Mouse (Mus musculus): Measurements from ENCODE around the gene Anapc4. TPM values are rescaled to one million over a fixed set of nuclear protein-coding genes. Genes with fewer than 3 reads are reported as not detected.

Anapc4 gene
- total RNA-seq (2021) = 57.5 and 66.8 TPM in 2 replicates
- long read RNA-seq, experiment 1, transcript Anapc4-201 (28 exons, 3,854 nt) = major isoform, 66 of 77 reads
- long read RNA-seq, experiment 1, partial matches to known transcripts = 4 of 77 reads
- long read RNA-seq, experiment 1, other reads (novel, unspliced or antisense) = 7 of 77 reads
- long read RNA-seq, experiment 2, transcript Anapc4-201 (28 exons, 3,854 nt) = major isoform, 35 of 42 reads
- long read RNA-seq, experiment 2, partial matches to known transcripts = 4 of 42 reads
- long read RNA-seq, experiment 2, other reads (novel, unspliced or antisense) = 3 of 42 reads

DNA sequence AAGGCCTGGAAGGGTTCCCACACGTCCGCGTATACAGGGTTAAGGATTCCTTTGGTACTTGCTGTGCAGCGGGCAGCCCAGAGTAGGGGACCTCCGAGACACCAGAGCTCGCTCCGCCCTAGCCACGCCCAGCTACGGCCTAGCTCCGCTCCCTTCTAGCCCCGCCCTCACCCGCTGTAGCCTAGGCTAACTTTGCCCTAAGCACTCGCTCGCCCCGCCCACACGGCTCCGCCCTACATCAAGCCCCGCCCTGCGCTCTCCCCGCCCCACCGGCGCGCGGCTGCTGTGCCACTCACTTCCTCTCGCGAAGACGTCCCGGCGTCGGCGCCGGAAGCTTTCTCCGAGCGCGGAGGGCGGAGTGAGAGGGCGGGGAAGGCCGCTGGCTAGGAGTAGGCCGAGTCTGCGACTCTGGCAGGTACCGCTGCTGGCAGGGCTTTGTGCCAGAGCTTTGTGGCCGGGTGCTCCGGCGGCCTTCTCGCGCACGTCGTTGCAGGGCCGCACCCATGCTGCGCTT lies at the start of gene Anapc4:
Gene Anapc4 (plus strand): TSS at position 252 of the 514 bp plus-strand sequence.
- DNase-seq = peak; percentile 100

DNA sequence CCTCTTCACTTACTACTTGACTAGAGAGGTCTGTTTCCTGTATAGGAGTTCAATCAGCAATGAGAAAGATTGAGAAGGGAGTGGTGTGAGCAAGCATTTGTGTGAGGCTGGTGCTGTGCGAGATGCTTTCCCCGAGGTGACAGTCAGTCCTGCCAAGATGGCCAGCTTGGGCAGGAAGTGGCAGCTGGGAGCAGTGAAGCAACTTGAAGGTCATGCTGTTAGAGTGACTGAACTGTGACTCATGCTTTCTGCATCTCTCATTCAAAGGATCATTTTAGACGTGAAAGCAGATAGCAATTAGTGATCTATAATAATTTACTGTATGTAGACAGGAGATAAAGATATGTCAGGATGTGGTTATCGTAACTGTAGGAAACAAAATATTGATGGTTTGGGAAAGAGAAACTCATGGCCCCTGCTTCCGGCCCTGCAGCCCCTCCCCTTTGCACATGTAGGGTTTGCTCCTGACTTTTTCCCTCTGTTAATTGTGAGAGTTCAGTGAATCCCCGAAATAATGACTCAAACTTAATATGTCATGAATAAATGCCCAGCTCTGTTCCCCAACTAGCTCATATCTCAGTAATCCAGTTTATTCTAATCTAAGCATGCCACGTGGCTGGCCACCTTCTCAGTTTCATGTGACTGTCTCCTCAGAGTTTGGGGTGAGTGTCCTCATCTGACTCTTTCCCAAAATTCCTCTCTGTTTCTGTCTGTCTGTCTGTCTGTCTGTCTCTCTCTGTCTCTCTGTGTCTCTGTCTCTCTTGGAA lies 47.1 kb upstream of the Anapc4 start:
- DNase-seq = peak; percentile 49

DNA sequence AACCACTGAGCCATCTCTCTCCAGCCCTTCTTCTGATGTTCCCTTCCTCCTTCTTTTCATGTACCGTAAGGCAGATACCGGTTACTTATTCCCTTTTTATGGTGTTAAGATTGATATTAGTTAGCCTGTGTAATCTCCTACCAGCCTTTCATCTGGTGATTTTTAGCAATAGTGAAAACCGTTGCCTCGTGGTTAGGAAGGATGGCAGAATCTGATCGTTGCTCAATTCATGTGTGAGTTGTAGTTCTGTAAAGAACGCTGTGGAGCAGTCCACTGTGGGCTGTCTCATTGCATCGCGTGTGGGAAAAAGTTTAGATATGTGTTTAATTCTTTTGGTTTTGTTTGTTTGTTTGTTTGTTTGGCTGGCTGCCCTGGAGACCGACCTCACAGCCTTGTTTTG lies 40.6 kb upstream of the Anapc4 start:
- DNase-seq = no peak

DNA sequence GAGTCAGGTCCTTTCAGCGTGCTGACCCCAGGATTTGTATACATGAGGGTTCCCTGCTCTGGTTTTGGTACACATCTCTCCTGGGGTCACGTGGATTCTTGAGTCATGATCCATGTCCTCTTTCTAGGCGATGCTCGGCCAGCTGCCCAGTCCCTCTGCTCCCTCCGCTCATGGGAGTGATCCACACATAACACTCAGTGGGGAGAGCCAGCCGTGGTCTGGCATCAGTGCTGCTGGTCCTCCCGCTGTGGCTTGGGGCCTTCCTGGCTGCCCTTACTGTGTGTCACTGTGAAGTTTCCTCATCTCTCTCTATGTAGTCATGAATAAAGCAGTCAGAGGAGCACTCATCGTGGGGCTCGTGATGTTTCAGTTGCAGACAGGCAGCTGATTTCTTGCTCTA lies 39.7 kb upstream of the Anapc4 start:
- peak; percentile 6 for DNase-seq

DNA sequence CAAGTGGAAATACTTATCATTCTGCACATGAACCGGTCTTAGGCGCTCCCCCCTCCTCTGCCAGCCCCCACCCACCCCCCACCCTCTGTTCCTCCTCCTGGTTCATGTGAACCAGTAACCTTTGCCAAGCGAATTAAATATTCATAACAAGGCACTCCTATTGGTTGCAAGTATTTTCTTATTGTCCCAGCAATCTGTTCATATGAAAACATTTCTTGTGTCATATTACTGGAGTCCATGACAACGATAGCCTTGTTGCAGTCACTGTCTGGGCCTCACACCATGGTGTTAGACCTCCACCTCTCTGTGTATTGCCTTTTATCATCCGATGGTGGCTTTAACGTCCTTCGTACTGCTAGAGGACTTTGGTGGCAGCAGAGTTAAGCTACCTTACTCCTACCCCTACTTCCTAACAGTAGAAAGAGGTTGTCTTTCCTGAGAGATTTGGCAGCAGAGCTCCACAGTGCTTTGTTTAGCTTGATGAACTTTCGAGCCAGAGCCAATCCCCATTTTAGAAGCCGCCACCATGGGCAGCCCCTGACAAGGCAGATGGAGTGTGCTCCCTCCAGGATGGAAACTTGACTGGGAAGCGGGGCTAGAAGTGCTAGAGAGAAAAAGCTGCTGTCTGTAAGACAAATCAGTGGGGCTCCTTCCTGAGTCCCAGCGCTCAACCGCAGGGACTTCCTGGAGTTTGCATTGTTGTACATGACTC lies 34.4 kb upstream of the Anapc4 start:
- no peak for DNase-seq

DNA sequence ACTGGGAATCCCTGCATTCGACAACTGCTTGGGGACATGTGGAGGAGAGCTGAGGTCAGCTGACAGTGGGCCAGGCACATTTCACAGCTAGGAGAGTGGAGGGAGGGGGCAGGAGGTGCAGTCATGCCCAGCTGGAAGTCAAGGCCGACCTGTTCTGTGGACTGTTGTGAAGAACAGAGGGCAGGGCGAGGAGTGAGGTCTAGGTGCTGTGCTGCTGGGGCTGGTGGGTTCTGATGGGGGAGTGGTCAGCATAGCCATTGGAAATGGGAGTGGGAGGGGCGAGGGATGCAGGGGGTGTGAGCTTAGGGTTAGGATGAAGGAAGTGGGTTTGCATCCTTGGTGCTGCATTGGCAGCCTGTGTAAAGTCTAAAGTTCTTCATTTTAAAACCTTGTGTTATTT lies 28.0 kb upstream of the Anapc4 start:
- DNase-seq = no peak

DNA sequence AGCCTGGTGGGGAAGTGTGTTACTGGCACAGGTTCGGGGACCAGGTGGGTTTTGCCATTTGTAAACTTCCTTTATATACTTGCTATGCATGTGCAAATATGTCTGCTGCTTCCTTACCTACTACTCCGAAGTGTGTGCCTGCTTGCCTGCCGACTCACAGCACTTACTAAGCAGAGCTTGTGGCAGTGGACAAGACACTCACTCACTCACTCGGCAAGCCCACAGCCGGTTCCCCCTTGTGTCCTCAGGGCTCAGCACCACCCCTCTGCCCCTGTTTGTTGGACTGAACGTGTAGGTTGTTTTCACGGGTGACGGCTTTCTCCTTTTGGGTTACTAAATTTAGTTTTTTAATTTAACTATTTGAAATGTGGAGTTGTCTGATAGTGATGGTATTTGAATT lies 27.5 kb upstream of the Anapc4 start:
- no peak for DNase-seq

DNA sequence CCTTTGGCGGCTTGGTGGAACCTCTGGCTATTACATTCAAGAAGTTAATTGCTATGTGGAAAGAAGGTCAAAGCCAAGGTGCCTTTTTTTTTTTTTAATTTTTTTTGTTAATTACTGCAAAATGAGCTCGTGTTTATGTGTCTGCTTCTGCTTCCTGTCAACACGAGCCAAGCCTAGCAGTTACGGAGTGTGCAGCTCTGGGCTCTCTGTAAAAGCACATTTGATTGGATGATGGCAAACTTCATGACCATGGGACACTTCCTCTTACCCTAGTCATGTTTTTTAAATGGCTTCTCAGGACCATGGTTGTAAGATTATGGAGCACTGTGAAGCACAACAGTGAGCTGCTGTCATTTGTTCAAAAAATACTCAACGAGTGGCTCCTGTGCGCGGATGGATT lies 26.8 kb upstream of the Anapc4 start:
- DNase-seq = no peak

DNA sequence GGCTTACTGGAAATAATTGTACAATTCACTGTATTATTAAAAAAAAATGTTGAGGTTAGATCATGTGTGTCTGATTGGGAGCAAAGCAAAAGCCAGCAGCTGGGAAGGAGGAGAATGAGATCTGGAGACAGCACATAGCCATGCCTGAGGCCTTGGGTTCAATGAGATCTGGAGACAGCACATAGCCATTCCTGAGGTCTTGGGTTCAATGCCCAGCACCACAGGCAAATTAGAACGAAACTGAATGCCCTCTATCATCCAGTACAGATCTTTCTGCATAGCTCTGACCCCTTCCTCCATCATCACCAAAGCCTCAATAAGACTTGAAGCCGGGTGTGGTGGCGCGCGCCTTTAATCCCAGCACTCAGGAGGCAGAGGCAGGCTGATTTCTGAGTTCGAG lies 23.4 kb upstream of the Anapc4 start:
- no peak for DNase-seq

DNA sequence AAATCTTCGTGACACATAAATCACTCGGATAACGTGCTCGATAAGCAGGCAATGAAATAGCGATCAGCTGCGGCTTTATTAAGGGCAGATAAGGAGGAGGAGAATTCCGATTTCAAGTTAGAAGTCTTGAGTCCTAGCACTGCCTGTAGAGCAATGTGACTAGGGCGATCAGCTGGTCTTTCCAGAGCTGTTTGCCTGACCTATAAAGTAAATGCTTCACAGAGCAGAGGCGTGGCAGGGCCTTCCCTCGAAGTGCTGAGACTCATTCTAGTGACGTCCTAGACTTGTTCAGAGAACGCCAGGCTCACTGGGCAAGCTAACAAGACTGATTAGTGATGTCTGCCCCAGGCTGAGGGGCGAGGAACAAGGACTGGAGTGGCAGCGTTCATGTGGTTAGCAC lies 22.8 kb upstream of the Anapc4 start:
- DNase-seq = no peak

DNA sequence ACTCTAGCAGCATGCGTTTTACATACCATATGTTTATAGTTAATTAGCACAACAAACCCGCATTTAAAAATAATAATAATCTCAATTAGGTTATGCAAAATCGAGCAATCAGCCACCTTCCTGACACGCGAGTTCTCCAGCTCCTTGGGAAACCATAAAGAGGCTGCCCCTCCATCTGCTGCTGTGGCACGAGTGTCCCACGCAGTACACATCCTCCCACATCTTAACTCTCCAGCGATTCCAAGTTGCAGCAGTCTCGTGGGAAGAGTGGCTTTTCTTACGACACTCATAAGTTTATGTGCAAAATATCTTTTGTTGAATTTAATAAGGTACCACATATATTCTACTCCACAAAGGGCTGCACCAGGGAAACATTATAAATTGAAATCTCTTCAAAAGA lies 21.4 kb upstream of the Anapc4 start:
- no peak for DNase-seq

DNA sequence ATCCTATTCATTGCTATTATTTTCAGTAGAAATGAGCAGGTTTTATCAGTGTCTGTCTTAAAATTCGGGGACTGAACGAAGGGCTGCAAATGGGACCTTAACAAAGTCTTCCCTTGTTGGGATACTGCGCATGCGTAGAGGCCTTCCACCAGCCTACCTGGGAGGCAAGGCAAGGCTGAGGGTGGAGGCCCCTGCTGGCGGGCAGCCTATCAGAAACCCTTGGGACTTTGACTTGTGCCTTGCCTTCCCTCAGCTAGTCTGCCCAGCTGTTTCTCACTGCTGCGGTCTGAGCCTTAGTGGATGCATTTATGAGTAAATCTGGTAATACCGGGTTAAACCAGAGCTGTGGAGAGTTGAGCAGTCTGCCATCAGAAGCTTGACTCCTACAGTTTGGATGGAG lies 20.5 kb upstream of the Anapc4 start:
- no peak for DNase-seq

DNA sequence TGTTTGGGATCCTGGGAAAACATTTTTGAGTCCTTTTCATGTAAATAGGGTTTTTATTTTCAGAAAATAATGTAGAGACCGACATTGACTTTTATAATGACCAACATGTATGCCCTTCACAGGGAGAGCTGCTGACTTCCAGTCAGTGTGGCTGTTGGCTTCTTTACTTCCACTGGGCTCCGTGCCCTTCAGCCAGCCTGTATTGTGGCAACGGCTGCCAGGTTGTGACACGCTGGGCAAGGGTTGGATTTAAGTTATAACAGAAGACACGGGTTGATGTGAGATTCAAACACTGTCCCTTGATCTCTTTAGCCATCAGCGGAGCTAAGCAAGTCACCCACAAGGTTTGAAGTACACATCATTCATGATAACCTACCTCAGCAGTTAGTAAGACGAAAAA lies 15.1 kb upstream of the Anapc4 start:
- DNase-seq = peak; percentile 34

DNA sequence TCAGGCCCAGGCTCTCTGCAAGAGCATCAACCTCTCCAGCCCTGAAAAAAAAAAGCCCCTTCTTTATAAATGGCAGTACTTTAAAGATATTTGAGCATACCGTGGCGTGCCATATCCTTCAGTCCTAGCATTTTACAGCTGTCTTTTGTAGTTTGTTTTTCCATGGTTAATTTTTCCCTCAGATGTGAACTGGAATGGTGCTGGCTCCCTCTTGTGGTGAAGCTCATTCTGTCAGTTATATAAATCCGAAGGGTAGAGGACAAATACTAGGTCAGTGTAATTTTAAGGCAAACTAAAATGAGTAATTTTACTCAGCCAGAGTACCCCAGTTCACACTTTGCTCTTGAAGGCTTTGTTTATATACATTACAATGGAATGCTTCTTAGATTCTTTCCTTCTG lies 12.1 kb upstream of the Anapc4 start:
- peak; percentile 63 for DNase-seq

DNA sequence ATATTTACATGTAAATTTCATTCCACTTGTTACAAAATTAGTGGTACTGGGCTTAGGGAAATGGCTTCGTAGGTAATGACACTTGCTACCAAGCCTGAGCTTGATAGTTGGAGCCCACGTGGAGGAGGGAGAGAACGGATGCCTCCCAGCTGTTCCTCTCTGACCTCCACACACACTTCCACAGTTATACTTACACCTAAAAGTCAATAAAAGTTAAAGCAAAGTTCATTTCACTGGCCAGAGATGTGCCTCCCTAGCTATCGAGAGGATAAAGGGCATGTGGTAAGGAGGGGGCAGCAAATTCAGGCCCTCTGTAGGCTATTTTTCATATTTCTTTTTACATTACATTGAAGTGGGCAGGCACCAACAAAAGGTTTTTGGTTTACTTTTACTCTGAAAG lies 5.9 kb upstream of the Anapc4 start:
- no peak for DNase-seq

DNA sequence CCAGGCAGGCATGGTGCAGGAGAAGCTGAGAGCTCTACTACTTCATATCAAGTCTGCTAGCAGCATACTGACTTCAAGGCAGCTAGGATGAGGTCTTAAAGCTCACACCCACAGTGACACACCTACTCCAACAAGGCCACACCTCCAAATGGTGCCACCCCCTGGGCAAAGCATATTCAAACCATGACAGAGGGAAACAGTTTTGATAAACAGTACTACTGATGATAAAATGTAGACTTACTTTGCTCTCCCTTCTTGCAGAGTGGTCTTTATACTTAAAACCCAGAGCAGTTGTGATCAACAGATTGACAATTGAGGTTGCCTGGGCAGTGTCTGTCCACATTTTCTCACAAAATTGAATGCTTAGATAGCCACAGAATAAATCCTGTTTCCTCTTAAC lies 807 bp upstream of the Anapc4 start:
- DNase-seq = peak; percentile 23

DNA sequence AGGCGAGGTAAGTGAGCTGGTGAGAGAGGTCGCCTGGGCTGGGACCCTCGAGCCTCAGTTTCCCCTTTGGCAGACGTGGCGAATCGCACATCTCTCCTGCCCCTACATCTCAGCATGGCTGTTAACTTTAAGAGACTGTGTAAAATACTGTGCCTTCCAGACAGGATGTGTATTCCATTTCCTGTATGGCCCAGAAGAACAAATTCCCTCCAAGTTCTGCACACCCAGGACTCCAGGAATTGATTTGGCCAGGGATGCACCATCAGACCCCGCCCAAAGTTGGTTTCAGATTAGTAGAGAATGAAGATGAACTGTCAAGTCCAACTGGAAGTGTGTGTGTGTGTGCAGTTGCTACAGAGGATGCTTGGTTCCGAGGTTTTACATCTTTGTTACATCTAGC lies 574 bp downstream of the Anapc4 start:
- no peak for DNase-seq

DNA sequence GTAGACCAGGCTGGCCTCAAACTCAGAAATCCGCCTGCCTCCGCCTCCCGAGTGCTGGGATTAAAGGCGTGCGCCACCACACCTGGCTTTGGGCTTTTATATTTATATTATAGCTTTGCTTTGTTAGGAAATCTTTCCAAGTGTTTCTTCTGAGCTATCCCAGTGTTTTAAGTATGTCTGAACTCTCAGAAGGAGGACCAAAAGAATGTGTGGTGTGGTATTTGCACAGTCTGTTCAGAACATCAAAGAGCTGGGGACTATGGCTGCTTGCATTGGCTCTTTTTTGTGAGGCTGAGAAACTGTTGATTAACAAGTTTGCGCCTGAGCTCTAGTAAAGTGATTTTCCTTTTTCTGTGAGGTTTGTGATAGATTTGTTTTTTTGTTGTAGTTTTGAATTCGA lies 10.5 kb downstream of the Anapc4 start:
- no peak for DNase-seq

DNA sequence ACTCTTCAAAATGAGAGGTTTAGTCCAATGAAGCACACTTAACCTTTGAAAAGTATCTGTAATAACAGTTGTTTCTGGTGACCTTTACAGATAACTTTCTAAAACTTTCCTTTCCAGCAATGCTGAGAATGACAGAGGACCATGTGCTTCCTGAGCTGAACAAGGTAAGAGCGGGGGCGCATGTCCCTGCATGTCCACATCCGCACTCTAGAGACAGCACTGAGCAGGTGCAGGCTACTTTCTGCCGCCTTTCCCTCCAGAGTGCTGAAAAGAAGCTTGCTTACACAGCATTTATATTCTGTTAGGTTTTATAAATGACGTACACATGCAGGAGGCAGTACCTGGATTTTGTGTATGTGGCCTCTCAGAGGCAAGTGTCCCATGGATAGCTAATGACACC lies 21.9 kb downstream of the Anapc4 start:
- DNase-seq = no peak

DNA sequence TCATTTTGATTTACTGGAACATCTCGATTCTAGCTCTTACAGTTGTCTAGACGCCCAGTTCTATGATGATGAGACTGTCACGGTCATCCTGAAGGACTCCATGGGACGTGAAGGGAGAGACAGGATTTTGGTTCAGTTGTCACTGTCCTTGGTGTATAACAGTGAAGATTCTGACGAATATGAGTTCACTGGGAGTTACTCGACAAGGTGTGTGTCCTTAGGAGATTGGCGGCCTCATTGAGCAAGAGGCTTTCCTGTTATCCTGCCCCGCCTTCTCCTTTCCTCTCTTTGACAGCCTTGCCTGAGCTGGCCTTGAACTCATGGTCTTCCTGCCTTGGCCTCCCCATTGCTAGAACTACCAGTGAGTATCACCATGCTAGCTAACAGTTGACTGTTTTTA lies 30.6 kb downstream of the Anapc4 start:
- DNase-seq = peak; percentile 40

DNA sequence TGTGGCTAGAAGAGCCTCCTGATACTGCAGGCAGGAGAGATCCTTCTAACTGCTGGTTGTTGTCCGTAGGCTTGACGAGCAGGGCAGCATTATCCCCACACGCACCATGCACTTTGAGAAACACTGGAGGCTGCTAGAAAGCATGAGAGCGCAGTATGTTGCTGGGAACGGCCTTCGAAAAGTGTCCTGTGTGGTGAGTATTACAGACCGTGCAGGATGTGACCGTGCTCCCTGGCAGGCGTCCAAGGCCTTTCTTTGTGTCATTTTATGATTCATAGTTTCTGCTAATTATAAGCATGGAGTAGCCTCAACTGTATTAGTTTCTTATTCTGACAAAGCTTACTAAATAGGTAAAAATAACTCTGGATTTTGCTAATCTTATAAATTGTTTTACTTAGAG lies 32.0 kb downstream of the Anapc4 start:
- peak; percentile 93 for DNase-seq

DNA sequence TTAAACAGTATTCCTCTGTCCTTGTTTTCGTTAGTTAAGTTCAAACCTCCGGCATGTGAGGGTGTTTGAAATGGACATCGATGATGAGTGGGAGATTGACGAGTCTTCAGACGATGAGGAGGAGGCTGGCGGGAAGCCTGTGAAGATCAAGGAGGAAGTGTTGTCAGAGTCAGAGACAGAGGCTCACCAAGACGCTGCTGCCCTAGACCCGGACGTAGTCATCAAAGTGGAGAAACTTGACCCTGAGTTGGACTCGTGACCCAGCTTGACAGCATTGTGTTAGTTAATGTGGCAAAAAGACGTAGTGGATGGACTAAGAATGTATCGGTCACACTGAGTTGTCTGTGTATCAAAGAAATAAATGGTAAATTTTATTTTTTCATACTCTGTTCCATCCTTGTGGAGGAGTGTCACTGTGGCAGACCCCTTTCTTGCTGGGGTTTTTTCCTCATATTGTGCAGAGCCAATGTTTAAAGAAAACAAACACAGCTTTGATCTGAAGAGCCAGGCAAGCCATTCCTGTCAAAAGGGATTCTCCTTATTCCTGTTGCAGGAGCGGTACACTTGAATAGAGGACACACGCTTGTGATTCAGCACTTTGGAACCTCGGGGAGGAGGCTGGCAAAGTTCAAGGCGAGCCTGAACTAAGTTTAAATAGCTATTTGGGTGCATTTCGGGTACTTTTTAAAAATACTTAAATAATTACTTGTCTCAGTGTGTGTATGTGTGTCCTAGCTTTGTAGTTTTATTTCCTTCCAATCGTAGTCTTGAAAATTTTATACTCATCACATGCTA lies 32.7 kb downstream of the Anapc4 start:
- peak; percentile 45 for DNase-seq

Data from adrenal gland, postnatal 14 days (tissue).